Mouse (Mus musculus) CH12.LX (cell line): ENCODE data around the gene Cdh4. TPM values are rescaled to one million over a fixed set of nuclear protein-coding genes. Genes with fewer than 3 reads are reported as not detected.

Experiments
- DNase-seq: peaks from one replicate; pipeline ENCODE4 v3.0.0-alpha.2; 2013; ENCODE audit errors: extremely low read depth
- H3K27ac ChIP-seq: 2 replicates; pipeline ENCODE4 v1.5.1; 2012; ENCODE audit warnings: low read depth, mild to moderate bottlenecking, control low read depth, moderate library complexity; ENCODE audit not compliant: insufficient read depth
- H3K27me3 ChIP-seq: replicated peaks from 2 replicates; pipeline ENCODE3; 2012; ENCODE audit warnings: inconsistent platforms
- H3K36me3 ChIP-seq, 2 experiments: replicated peaks in 1 of 2; 2 replicates each; pipeline versions ENCODE3 to v1.6.1; 2012; ENCODE audit warnings: inconsistent platforms in 1 of 2, low read length in 1 of 2, mild to moderate bottlenecking in 1 of 2, mixed read lengths in 1 of 2, moderate library complexity in 1 of 2; ENCODE audit not compliant: control insufficient read depth in 1 of 2, insufficient read depth in 1 of 2
- H3K4me1 ChIP-seq, 2 experiments: 2 replicates each; pipeline ENCODE4 v1.6.1; 2012; ENCODE audit warnings: inconsistent platforms in 1 of 2, moderate library complexity in 1 of 2; ENCODE audit not compliant: insufficient read depth in 2 of 2, control insufficient read depth in 1 of 2
- H3K4me2 ChIP-seq: 2 replicates; pipeline ENCODE4 v1.6.1; 2012; ENCODE audit warnings: low read depth, mild to moderate bottlenecking, control low read depth; ENCODE audit not compliant: poor library complexity, insufficient read depth, severe bottlenecking
- H3K4me3 ChIP-seq, 3 experiments: fragments of 150-350 bp in 1 of 3; sonication (generic) in 1 of 3; replicated peaks in 1 of 3; 2 replicates each; pipeline versions ENCODE3 to v1.5.1; 2011 to 2012; ENCODE audit warnings: low read depth in 2 of 3, low read length in 2 of 3, mild to moderate bottlenecking in 2 of 3, moderate library complexity in 2 of 3, control low read depth in 1 of 3, improper control_type of control experiment in 1 of 3, inconsistent platforms in 1 of 3, mixed read lengths in 1 of 3; ENCODE audit not compliant: poor library complexity in 1 of 3
- H3K79me2 ChIP-seq: replicated peaks from 2 replicates; pipeline ENCODE4 v1.6.1; 2012; ENCODE audit warnings: mild to moderate bottlenecking, moderate library complexity; ENCODE audit not compliant: control insufficient read depth, poor library complexity, insufficient read depth, severe bottlenecking; ENCODE audit errors: extremely low read depth
- H3K9ac ChIP-seq: 2 replicates; pipeline ENCODE4 v1.6.1; 2012; ENCODE audit warnings: low read depth, mild to moderate bottlenecking, control low read depth, moderate library complexity; ENCODE audit not compliant: insufficient read depth
- H3K9me3 ChIP-seq: replicated peaks from 2 replicates; pipeline ENCODE3; 2012; ENCODE audit warnings: low read length, inconsistent platforms, mixed read lengths
- CHD1 ChIP-seq: IDR thresholded peaks from 2 replicates; pipeline ENCODE4 v1.6.1; 2012; ENCODE audit warnings: low read depth, low read length, improper control_type of control experiment, inconsistent platforms
- CHD2 ChIP-seq: IDR thresholded peaks from 2 replicates; pipeline ENCODE4 v1.6.1; 2011; ENCODE audit warnings: low read length, improper control_type of control experiment
- E2F4 ChIP-seq: IDR thresholded peaks from 2 replicates; pipeline ENCODE4 v1.6.1; 2011; ENCODE audit warnings: low read depth, low read length, improper control_type of control experiment; ENCODE audit not compliant: insufficient replicate concordance
- ELF1 ChIP-seq: IDR thresholded peaks from 2 replicates; pipeline ENCODE4 v1.6.1; 2014; ENCODE audit warnings: low read depth, mild to moderate bottlenecking, inconsistent platforms, low read length, improper control_type of control experiment
- EP300 ChIP-seq: IDR thresholded peaks from 2 replicates; pipeline ENCODE4 v1.6.1; 2011; ENCODE audit warnings: low read length, improper control_type of control experiment
- HCFC1 ChIP-seq: IDR thresholded peaks from 2 replicates; pipeline ENCODE4 v1.6.1; 2012; ENCODE audit warnings: low read depth, mild to moderate bottlenecking, inconsistent platforms, low read length, improper control_type of control experiment
- IRF4 ChIP-seq: IDR thresholded peaks from 2 replicates; pipeline ENCODE4 v1.6.1; 2014; ENCODE audit warnings: low read depth, mild to moderate bottlenecking, inconsistent platforms, low read length, improper control_type of control experiment
- JUN ChIP-seq: IDR thresholded peaks from 2 replicates; pipeline ENCODE4 v1.6.1; 2011; ENCODE audit warnings: low read depth, mild to moderate bottlenecking, low read length, improper control_type of control experiment, moderate library complexity; ENCODE audit not compliant: insufficient read depth
- JUND ChIP-seq: conservative IDR thresholded peaks from 2 replicates; pipeline ENCODE4 v1.6.1; 2011; ENCODE audit warnings: low read depth, low read length, improper control_type of control experiment
- KAT2A ChIP-seq: IDR thresholded peaks from 2 replicates; pipeline ENCODE4 v1.6.1; 2012; ENCODE audit warnings: low read length, improper control_type of control experiment, inconsistent platforms; ENCODE audit not compliant: insufficient replicate concordance
- MAFK ChIP-seq: IDR thresholded peaks from 2 replicates; pipeline ENCODE4 v1.6.1; 2011; ENCODE audit warnings: low read length, improper control_type of control experiment; ENCODE audit not compliant: insufficient replicate concordance
- MAX ChIP-seq: IDR thresholded peaks from 2 replicates; pipeline ENCODE4 v1.6.1; 2011; ENCODE audit warnings: low read length, improper control_type of control experiment
- MAZ ChIP-seq: IDR thresholded peaks from 2 replicates; pipeline ENCODE4 v1.6.1; 2012; ENCODE audit warnings: low read depth, mild to moderate bottlenecking, inconsistent platforms, low read length, improper control_type of control experiment, moderate library complexity
- MXI1 ChIP-seq: IDR thresholded peaks from 2 replicates; pipeline ENCODE4 v1.6.1; 2011; ENCODE audit warnings: mild to moderate bottlenecking, low read depth, low read length, improper control_type of control experiment
- MYC ChIP-seq: IDR thresholded peaks from 2 replicates; pipeline ENCODE4 v1.6.1; 2011; ENCODE audit warnings: low read depth, mild to moderate bottlenecking, improper control_type of control experiment, low read length
- NELFE ChIP-seq: IDR thresholded peaks from 2 replicates; pipeline ENCODE4 v1.6.1; 2011; ENCODE audit warnings: low read depth, low read length, improper control_type of control experiment
- PAX5 ChIP-seq: IDR thresholded peaks from 2 replicates; pipeline ENCODE4 v1.6.1; 2012; ENCODE audit warnings: low read length, inconsistent platforms, mixed read lengths
- POLR2A ChIP-seq: IDR thresholded peaks from 2 replicates; pipeline ENCODE4 v1.6.1; 2011; ENCODE audit warnings: low read depth, mild to moderate bottlenecking, improper control_type of control experiment, low read length
- POLR2AphosphoS2 ChIP-seq: IDR thresholded peaks from 2 replicates; pipeline ENCODE4 v1.6.1; 2011; ENCODE audit warnings: low read depth, low read length, improper control_type of control experiment
- RAD21 ChIP-seq: IDR thresholded peaks from 2 replicates; pipeline ENCODE4 v1.6.1; 2011; ENCODE audit warnings: low read depth, mild to moderate bottlenecking, low read length, improper control_type of control experiment, moderate library complexity
- SIN3A ChIP-seq: IDR thresholded peaks from 2 replicates; pipeline ENCODE4 v1.6.1; 2012; ENCODE audit warnings: low read length, improper control_type of control experiment, inconsistent platforms
- SMC3 ChIP-seq: IDR thresholded peaks from 2 replicates; pipeline ENCODE4 v1.6.1; 2011; ENCODE audit warnings: low read depth, low read length, improper control_type of control experiment
- TBP ChIP-seq: conservative IDR thresholded peaks from 2 replicates; pipeline ENCODE4 v1.6.1; 2011; ENCODE audit warnings: low read depth, low read length, improper control_type of control experiment
- TCF12 ChIP-seq: IDR thresholded peaks from 2 replicates; pipeline ENCODE4 v1.6.1; 2014; ENCODE audit warnings: low read depth, mild to moderate bottlenecking, inconsistent platforms, low read length, improper control_type of control experiment
- UBTF ChIP-seq: IDR thresholded peaks from 2 replicates; pipeline ENCODE4 v1.6.1; 2012; ENCODE audit warnings: low read depth, mild to moderate bottlenecking, inconsistent platforms, low read length, improper control_type of control experiment, moderate library complexity
- USF1 ChIP-seq: IDR thresholded peaks from 2 replicates; pipeline ENCODE4 v1.6.1; 2014; ENCODE audit warnings: low read depth, mild to moderate bottlenecking, inconsistent platforms, low read length, improper control_type of control experiment
- ZKSCAN1 ChIP-seq: IDR thresholded peaks from 2 replicates; pipeline ENCODE4 v1.6.1; 2012; ENCODE audit warnings: low read depth, inconsistent platforms, low read length, improper control_type of control experiment, borderline replicate concordance
- ZMIZ1 ChIP-seq: IDR thresholded peaks from 2 replicates; pipeline ENCODE4 v1.6.1; 2012; ENCODE audit warnings: low read depth, mild to moderate bottlenecking, inconsistent platforms, low read length, improper control_type of control experiment
- dilution Hi-C: fragments of 300-500 bp; cut with MboI; formaldehyde crosslinking; loops from 2 replicates; pipeline ENCODE4 v1.14.3; 2020; ENCODE audit warnings: low sequenced_read_pairs; ENCODE audit not compliant: extremely low pct_unique_long_range_greater_than_20kb, extremely low pct_ligation_motif_present
- in situ Hi-C: fragments of 300-500 bp; cut with MboI; formaldehyde crosslinking; loops from 3 replicates; pipeline ENCODE4 v1.14.3; 2019; ENCODE audit warnings: low sequenced_read_pairs, low pct_ligation_motif_present, low pct_unique_long_range_greater_than_20kb, mixed read lengths
- polyA plus RNA-seq: library from polyadenylated mRNA; unstranded; fragments of >175 nt; gene quantifications from 2 replicates; pipeline ENCODE4 v1.2.1, GENCODE M21; 2012; ENCODE audit warnings: low read depth; ENCODE audit not compliant: insufficient read length
- total RNA-seq, 2 experiments: library from RNA; depleted of rRNA; stranded (reverse); fragments of 300-350 nt in 1 of 2; fragments of >200 nt in 1 of 2; gene quantifications; 2 replicates each; pipeline ENCODE4 v1.2.3; 2012 to 2014

Cdh4 gene
- total and polyA plus RNA-seq, 3 experiments, result not detected

- Histone ChIP-seq H3K9me3 (peaks cover 7% of the 10 kb centered on the region), H3K79me2 (no peaks in the 10 kb centered on the region)
- in situ Hi-C loops, result no loop called here
Observed at GRCm38 (mm10) chr2:179838036-179838435, 395.8 kb downstream of the Cdh4 start.

GRCm38 (mm10) chr2:179842610-179843389 lies 400.6 kb downstream of the Cdh4 start:
- Histone ChIP-seq H3K79me2 (no peaks in the 10 kb centered on the region), H3K4me2 (no peak overlapping the region), H3K9ac (no peak overlapping the region), H3K27me3 (peaks cover 62% of the 10 kb centered on the region), H3K27ac (no peak overlapping the region), H3K36me3 (no peaks in the 10 kb centered on the region), H3K9me3 (peaks cover 7% of the 10 kb centered on the region), H3K4me1 (peaks cover 0 to 4% of the 10 kb centered on the region in 2 experiments; a peak in 1 of 4 replicates), H3K4me3 (no peak overlapping the region)
- in situ Hi-C loops (no loop called here), dilution Hi-C loops (no loop called here)
- DNase-seq, result no peak
- no peak for TF ChIP-seq POLR2A
- no peak for TF ChIP-seq PAX5
- no peak for TF ChIP-seq SMC3
- TF ChIP-seq JUND, result no peak
- no peak for TF ChIP-seq NELFE
- TF ChIP-seq USF1, result no peak
- no peak for TF ChIP-seq UBTF
- TF ChIP-seq MXI1, result no peak
- no peak for TF ChIP-seq IRF4
- no peak for TF ChIP-seq ZMIZ1
- TF ChIP-seq MAZ, result no peak
- no peak for TF ChIP-seq JUN
- no peak for TF ChIP-seq TCF12
- TF ChIP-seq SIN3A, result no peak

More at GRCm38 (mm10) chr2:179838036-179838435, 395.8 kb downstream of the Cdh4 start:
- H3K36me3 ChIP-seq, result no peaks in the 10 kb centered on the region
- no peak overlapping the region for H3K27ac ChIP-seq
- TF ChIP-seq SMC3 (no peak), RAD21 (no peak), CHD1 (no peak), KAT2A (no peak), MAX (no peak), EP300 (no peak), CHD2 (no peak), TBP (no peak), MAFK (no peak), IRF4 (no peak), POLR2AphosphoS2 (no peak), SIN3A (no peak), MYC (no peak), ZKSCAN1 (no peak), NELFE (no peak), HCFC1 (no peak), JUN (no peak), ELF1 (no peak), E2F4 (no peak)
- TF ChIP-seq, all 38 proteins: peak for 0
- peaks cover 0 to 4% of the 10 kb centered on the region in 2 experiments; a peak in 1 of 4 replicates for H3K4me1 ChIP-seq
- dilution Hi-C loops, result no loop called here
- no peak overlapping the region for H3K4me2 ChIP-seq
- no peak overlapping the region for H3K9ac ChIP-seq
- no peak overlapping the region for H3K4me3 ChIP-seq
- peaks cover 78% of the 10 kb centered on the region for H3K27me3 ChIP-seq
- no peak for DNase-seq
